Mouse (Mus musculus): ENCODE measurements at regions not wholly inside any gene's neighbourhood (a gene's known extent, or its start where the extent isn't known, plus 50 kb on each side); places are given as distances from the start of the nearest gene placed in this dataset.

- no peak for DNase-seq
- intact Hi-C loops (cut with DNase I), result loop anchor here (5.0 to 10.0 kb wide), 2 partner anchors 215 to 1032 kb away; no protein-coding TSS in a partner anchor
These were observed 560.9 kb downstream of the Tox3 start for GRCm38 (mm10) chr8:89787050-89787905.

- peak; percentile 72 to 85 for DNase-seq
- intact Hi-C loops (cut with DNase I), result loop anchor here (5.0 to 10.0 kb wide), 2 partner anchors 213 to 1030 kb away; no protein-coding TSS in a partner anchor
These were observed 563.1 kb downstream of the Tox3 start for GRCm38 (mm10) chr8:89785011-89785410.

- intact Hi-C loops (cut with DNase I), result loop anchor here (5.0 to 10.0 kb wide), 2 partner anchors 151 to 1029 kb away; no protein-coding TSS in a partner anchor
- DNase-seq, result no peak
These were observed 564.8 kb downstream of the Tox3 start for GRCm38 (mm10) chr8:89783311-89783710.

- intact Hi-C loops (cut with DNase I), result no loop called here
These were observed 581.8 kb downstream of the Tox3 start for GRCm38 (mm10) chr8:89766387-89766786.

DNA sequence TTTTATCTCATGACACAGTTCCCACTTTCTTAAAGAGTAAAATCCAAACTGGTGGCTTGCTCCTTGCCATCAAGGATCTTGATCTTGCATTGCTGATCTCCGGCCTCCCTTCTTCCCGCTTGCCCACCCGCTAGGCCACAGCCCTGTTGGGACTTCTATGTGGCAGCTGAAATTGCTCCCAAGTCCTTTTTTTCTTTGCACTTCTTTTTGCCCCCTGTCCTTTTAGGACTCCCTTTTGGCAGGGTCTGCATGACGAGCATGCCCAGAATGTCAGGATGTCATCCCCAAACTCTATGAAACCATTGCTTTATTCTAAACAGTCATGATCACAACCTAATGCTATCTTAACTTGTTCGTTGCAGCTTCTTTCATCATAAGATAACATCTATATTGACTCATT, 588.6 kb downstream of the Tox3 start:
- DNase-seq, result no peak

More at GRCm38 (mm10) chr8:89766387-89766786, 581.8 kb downstream of the Tox3 start:
- no peak for DNase-seq

GRCm38 (mm10) chr8:89758695-89759094, 589.4 kb downstream of the Tox3 start:
- intact Hi-C loops (cut with DNase I), result no loop called here
- DNase-seq, result no peak

More for the DNA sequence above, 588.6 kb downstream of the Tox3 start:
- intact Hi-C loops (cut with DNase I), result no loop called here

DNA sequence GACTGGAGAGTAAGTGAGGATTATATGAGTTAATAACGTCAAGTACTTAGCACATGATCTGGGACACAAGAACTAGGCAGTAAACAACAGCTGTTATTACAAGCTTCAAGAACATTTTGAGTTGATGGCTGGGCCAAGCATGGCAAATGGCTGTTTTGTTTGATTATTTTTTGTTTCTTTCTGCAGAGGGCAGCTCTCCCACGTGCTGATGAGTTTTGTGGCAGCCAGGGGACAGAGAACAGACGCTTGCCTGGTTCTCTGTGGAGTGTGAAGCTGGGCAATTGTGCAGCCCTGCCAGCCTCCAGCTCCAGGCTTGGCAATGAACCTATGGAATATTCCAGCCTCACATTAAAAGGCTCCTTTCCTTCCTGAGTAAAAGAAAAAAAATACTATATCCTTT, 592.2 kb downstream of the Tox3 start:
- intact Hi-C loops (cut with DNase I), result no loop called here
- DNase-seq, result no peak

DNA sequence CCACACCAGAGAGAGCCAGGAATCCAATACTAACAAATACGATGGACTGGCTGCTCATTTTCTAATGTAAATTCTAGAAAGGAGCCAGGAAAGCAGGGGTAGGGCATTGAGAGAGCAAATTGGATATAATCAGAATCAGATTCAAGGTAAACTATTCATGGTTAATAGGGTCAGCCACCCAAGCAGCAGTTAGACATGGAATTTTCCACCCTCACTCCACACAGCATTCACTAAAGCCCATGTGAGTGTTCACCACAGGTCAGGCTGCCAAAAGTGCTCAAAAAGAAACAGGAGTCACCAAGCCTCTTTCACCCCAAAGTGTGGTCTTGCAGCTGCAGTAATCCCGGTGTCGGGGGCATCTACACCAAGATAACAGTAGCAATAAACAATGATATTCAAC, 596.9 kb downstream of the Tox3 start:
- intact Hi-C loops (cut with DNase I), result no loop called here
- no peak for DNase-seq

- intact Hi-C loops (cut with DNase I), result no loop called here
- no peak for DNase-seq
These were observed 600.4 kb downstream of the Tox3 start for GRCm38 (mm10) chr8:89747726-89748125.

DNA sequence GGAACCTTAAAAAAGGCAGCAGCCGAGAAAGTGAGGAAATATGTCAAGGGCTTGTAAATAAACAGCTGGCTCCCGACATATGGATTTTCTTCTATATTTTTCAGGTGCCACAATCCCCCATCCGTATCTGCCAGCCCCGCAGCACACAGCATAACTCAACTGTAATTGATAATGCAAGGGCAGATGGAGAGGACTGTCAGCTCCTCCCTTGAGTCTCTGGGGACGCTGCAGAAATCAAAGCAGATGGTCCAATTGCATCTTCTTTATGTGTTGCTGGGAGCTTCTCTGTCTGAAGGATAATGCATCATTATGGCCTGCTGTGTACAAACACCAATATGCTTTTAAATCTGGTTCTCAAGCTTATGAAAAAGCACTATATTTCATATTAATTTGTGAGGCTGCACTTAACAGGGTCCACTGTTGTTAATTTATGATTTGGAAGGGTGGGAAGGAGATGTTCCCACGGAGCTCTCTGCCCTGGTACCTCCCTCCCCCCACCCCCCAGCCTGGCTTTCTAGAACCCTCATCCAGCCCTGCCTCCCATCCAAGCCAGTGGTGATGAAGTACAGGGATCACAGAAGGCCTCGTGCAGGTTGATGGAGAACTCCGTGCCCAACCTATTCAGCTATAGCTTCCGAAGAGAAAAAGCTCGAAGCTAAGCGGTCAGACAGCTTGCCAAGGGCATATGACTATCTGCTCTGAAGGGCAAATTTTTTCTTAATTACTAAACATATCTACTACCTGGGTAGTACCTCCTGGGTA, 603.7 kb downstream of the Tox3 start:
- intact Hi-C loops (cut with DNase I), result no loop called here

GRCm38 (mm10) chr8:89738657-89739056, 609.5 kb downstream of the Tox3 start:
- intact Hi-C loops (cut with DNase I), result no loop called here
- DNase-seq, result no peak

More for the DNA sequence above, 603.7 kb downstream of the Tox3 start:
- DNase-seq, result no peak

DNA sequence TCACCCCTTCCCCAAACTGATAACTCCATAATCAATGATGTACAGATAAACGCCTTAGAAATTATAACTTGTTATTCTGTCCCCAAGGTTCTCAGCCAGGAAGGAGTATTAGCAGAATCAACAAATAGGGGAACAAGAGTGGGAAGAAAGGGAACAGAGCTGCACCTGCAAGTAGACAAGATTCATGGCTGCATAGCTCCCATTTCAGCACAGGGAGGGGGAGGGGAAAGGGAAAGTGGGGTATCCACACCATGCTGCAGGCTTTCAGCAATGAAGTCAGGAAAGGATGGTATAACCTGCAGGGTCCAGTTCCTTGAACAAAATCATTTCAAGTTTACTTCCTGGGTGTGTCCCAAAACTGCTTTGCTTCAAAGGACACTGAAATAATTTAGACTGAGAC, 610.5 kb downstream of the Tox3 start:
- DNase-seq, result no peak
- intact Hi-C loops (cut with DNase I), result no loop called here

DNA sequence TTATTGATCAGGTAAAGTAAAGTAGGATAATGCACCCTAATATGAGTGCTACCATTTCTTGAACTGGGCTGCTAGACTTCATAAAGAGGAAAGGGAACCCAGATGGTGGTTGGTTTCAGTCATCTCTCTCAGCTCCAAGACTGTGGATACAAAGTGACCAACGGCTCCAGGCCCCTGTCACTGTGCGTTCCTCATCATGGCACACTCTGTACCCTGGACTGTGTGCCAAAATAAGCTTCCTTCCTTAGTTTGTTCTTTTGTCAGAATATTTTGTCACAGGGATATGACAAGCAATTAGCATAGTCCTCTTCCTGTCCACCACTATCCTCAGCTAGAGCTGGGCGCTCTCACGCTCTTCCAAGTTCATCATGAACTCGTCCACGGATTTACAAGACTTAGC, 620.9 kb downstream of the Tox3 start:
- no peak for DNase-seq
- intact Hi-C loops (cut with DNase I), result no loop called here

DNA sequence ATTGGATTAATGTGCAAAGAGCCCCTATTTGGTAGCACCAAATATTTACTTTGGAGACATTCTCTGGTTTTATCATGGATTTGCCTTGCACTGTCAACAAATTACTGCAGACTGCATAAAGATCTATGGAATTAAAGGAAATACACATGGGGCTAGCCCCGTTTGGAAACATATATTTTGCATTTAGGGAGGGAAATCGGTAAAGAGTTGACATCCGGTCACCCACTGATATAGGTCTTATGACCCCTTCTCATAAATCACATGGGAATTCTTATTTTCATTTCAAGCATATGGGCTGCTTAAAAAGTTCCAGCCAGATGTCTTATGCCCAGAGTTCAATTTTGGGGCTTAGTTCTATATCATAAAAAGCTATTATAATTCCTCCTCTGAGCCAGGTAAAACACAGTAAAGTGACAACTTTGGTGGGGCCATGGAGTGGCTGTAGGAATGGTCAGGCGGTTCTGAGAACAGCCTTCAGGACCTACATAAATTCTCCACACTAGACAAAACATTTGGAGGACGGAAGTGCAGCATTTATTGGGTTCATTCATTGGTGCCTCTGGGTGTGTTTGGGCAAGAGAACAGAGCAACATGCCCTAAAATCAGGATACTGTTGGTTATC, 626.3 kb downstream of the Tox3 start:
- intact Hi-C loops (cut with DNase I), result no loop called here
- no peak for DNase-seq

DNA sequence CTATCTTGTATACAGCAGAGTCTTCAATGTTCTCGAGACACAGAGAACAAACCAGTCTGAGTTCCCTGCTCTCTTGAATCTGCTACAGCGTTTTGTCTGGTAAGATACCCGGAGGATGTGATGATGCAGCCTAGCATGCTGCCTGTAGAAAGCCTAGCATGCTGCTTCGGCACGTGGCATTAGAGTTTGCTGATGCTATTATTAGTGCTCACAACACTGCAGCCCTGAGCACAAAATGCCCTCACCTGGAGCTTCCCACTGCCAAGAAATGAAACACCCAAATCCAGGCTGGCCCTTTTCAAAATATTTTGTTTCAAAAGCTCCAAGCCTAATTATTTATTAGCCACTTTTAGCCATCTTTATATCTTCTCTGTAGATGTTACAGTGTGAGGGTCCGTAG, 634.3 kb downstream of the Tox3 start:
- intact Hi-C loops (cut with DNase I), result no loop called here
- DNase-seq, result peak; percentile 3 to 9

DNA sequence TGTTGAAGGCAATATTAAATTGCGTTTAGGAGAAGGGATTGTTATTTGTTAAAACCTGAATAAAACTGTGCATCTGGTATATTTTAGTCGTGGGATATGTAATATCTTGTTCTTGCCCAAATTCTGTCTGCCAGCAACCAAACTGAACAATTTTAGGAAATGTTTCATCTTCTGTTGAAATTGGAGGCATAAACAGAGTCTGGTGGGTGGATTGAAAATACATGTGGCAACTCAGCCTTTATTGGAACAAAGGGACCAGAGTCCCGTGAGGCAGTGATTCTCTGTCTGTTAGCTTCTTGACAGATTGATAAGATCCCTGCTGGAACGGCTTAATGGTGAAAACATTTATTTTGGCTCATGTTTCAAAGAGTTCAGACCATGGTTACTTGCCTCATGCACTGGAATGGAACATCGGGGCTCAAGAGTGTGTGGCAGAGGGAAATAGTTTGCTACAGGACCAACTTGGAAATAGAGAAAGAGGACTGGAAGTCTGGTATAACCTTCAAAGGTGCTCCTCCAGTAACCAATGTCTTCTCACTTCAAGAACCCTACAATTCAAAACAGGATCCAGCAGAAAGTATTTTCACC, 640.7 kb downstream of the Tox3 start:
- intact Hi-C loops (cut with DNase I), result no loop called here
- DNase-seq, result no peak

- no peak for DNase-seq
- intact Hi-C loops (cut with DNase I), result no loop called here
These were observed 641.7 kb upstream of the Sall1 start for GRCm38 (mm10) chr8:89685696-89686095.

GRCm38 (mm10) chr8:89680937-89681336, 637.0 kb upstream of the Sall1 start:
- DNase-seq, result no peak
- intact Hi-C loops (cut with DNase I), result no loop called here

DNA sequence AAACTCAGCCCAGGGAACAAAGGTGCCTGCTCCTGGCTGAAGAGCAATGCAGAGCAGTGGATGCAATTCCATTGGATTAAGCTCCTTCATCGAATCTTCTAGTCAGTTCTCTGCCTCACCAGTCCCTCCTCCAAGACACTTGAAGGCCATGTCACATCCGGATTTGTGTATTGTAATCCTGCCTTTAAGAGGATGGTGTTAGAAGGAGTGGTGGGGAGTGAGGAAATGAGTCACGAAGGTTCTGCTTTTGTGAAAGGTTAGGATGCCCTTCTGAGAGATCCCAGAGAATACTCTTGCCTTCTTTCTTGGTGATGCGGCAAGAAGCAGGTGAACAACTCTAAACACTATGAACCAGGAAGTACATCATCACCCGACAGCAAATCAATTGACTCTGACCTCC, 636.4 kb upstream of the Sall1 start:
- intact Hi-C loops (cut with DNase I), result no loop called here
- no peak for DNase-seq

GRCm38 (mm10) chr8:89679551-89679950, 635.6 kb upstream of the Sall1 start:
- intact Hi-C loops (cut with DNase I), result no loop called here
- no peak for DNase-seq

DNA sequence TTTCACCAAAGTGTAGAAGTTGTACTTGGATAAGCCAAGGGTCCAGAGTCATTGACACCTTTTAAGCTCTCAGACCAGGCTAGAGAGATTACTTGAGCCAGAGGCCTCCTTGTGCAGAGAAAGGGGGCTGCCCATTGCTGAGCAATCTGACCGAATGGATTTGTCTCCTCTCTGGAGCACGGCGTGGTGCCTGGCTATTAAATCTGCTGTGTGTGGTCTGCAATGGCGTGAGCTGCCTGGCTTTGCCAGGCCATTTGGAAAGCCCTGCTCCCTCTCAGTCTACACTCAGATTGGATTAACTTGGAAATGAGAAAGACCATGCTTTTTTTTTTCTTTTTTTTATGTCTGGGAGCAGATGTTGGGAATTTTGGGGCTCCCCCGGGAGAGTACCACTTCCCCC, 633.3 kb upstream of the Sall1 start:
- no peak for DNase-seq
- intact Hi-C loops (cut with DNase I), result no loop called here
